Mouse (Mus musculus): ENCODE measurements around the gene Plce1. TPM values are rescaled to one million over a fixed set of nuclear protein-coding genes. Genes with fewer than 3 reads are reported as not detected.

The Plce1 gene
- total and polyA plus RNA-seq, 2 experiments from 2014 or later = 3.0 to 19.5 TPM

DNA sequence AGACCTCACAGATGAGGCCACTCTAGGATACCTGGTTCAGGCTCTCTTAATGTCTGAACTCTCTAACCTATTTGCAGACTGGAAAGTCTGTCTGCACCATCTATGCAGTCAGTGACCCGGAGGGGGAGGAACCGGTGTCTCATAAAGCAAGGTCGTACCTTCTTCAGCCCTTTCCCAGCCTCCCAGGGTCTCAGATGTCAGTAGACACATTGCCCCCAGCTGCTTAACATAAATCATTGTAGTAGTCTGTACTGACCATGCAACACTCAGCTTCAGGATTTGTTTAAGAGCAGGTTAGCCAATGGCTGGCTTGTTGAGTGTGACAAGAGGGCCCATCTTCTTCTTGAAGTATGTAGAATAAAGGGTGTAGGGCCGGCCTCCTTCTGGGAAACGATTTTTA is 2.6 kb upstream of the Plce1 start:
- 53% methylated on average over 5 of the region's 5 CpGs for WGBS
- no peak overlapping the region for H3K27ac ChIP-seq (ENCODE audit: low read depth, low read length)

DNA sequence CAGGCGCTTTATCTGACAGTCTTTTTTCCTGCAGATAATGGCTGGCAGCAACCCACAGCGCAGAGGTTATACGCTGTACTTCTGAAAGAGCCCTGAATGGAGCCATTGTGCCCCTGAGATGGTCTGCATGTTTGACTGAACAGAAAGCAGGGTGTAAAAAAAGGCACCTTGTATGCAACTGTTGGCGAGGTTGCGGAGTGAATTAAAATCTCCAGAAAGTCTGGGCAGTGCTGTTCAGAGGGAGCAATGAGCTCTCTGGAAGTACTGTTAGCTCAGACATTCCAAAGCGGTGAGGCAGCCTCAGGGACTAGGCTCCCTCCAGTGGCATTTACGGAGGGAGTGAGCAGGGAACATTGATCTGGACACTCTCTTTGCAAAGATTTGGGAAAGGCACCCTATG is 2.0 kb upstream of the Plce1 start:
- H3K4me2 ChIP-seq (ENCODE audit: low read depth, low read length, poor library complexity, severe bottlenecking) = no peak overlapping the region; the same call in 1 of the 2 replicates
- H3K4me1 ChIP-seq (ENCODE audit: insufficient read depth, low read length) = no peaks in the 10 kb centered on the region
- H3K9me3 ChIP-seq (ENCODE audit: low read length) = no peaks in the 10 kb centered on the region
- H3K27ac ChIP-seq (ENCODE audit: low read depth, low read length) = no peak overlapping the region
- H3K4me3 ChIP-seq (ENCODE audit: low read depth, low read length) = no peak overlapping the region
- WGBS = 15% methylated on average over 7 of the region's 7 CpGs
- no peaks in the 10 kb centered on the region for H3K36me3 ChIP-seq (ENCODE audit: insufficient read depth, low read length)
- peaks cover 7% of the 10 kb centered on the region for H3K27me3 ChIP-seq (ENCODE audit: insufficient read depth, low read length)
- TF ChIP-seq CTCF (IDR thresholded peaks at IDR 0.05) = peak; percentile 43
- H3K9ac ChIP-seq (replicated peaks; ENCODE audit: low read length, poor library complexity, severe bottlenecking) = no peak overlapping the region
- no peak for ATAC-seq (ENCODE audit: low FRiP score)
- peak; percentile 61 for DNase-seq (ENCODE audit: low spot score)

More for the DNA sequence above, 2.6 kb upstream of the Plce1 start:
- H3K9ac ChIP-seq (replicated peaks; ENCODE audit: low read length, poor library complexity, severe bottlenecking) = no peak overlapping the region
- ATAC-seq (ENCODE audit: low FRiP score) (no peak), DNase-seq (ENCODE audit: low spot score) (no peak)
- no peaks in the 10 kb centered on the region for H3K4me1 ChIP-seq (ENCODE audit: insufficient read depth, low read length)
- TF ChIP-seq CTCF (IDR thresholded peaks at IDR 0.05) = no peak
- no peaks in the 10 kb centered on the region for H3K36me3 ChIP-seq (ENCODE audit: insufficient read depth, low read length)
- H3K9me3 ChIP-seq (ENCODE audit: low read length) = no peaks in the 10 kb centered on the region
- no peak overlapping the region for H3K4me3 ChIP-seq (ENCODE audit: low read depth, low read length)
- H3K27me3 ChIP-seq (ENCODE audit: insufficient read depth, low read length) = peaks cover 7% of the 10 kb centered on the region
- no peak overlapping the region for H3K4me2 ChIP-seq (ENCODE audit: low read depth, low read length, poor library complexity, severe bottlenecking)

DNA sequence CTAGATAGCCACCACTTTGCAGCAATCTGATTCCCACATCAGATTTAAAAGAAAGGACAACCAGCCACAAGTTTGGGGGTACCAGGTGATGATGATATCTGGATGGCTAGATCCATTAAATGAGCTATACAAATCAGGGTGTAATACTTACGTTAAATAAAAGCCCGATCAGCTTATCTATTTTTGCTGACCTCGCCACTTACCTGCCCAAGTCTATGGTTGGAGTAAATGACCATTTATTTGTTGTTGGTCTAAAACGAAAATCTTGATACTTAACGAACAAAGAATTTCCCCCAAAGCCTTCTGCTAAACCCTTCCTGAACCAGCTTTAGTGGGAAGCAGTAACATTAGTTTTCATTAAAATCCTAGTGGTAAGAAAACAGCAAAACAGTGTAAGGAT is 1.4 kb upstream of the Plce1 start:
- Histone ChIP-seq H3K27me3 (ENCODE audit: insufficient read depth, low read length) (peaks cover 7% of the 10 kb centered on the region), H3K36me3 (ENCODE audit: insufficient read depth, low read length) (no peaks in the 10 kb centered on the region), H3K4me3 (ENCODE audit: low read depth, low read length) (no peak overlapping the region), H3K9me3 (ENCODE audit: low read length) (no peaks in the 10 kb centered on the region), H3K4me1 (ENCODE audit: insufficient read depth, low read length) (no peaks in the 10 kb centered on the region), H3K9ac (replicated peaks; ENCODE audit: low read length, poor library complexity, severe bottlenecking) (no peak overlapping the region), H3K4me2 (ENCODE audit: low read depth, low read length, poor library complexity, severe bottlenecking) (no peak overlapping the region), H3K27ac (ENCODE audit: low read depth, low read length) (no peak overlapping the region)
- no peak for TF ChIP-seq CTCF (IDR thresholded peaks at IDR 0.05)
- ATAC-seq (ENCODE audit: low FRiP score) (no peak), DNase-seq (ENCODE audit: low spot score) (no peak)
- 81% methylated on average over 5 of the region's 5 CpGs for WGBS

DNA sequence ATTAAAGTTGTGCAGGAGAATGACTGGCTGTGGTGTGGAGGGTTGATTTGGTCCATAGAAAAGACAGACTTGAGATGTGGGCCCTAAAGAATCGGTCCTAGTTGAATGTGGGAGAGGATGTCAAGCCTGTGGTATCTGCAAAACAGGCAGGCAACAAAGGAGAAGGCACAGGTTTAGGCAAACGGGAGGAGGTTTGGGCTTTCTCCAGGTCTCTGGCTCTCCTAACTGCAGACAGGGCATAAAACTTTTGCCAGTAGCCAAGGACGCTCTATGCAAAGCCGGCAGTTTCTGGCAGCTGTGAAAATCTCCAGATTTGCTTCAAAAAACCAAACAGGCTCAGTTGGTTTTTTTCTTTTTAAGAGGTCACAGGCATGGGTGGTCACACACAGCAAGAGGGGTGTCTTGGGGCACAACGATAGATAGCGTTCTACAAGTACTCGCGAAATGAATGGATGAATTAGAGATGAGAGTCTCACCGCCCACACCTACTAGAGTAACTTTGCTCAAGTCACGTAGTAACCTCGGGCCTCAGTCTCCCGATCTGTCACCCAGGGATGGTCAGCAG is 671 bp upstream of the Plce1 start:
- no peak for DNase-seq (ENCODE audit: low spot score)
- H3K9me3 ChIP-seq (ENCODE audit: low read length) = no peaks in the 10 kb centered on the region
- H3K4me1 ChIP-seq (ENCODE audit: insufficient read depth, low read length) = no peaks in the 10 kb centered on the region
- TF ChIP-seq CTCF (IDR thresholded peaks at IDR 0.05) = no peak
- H3K27ac ChIP-seq (ENCODE audit: low read depth, low read length) = no peak overlapping the region
- H3K27me3 ChIP-seq (ENCODE audit: insufficient read depth, low read length) = peaks cover 7% of the 10 kb centered on the region
- H3K36me3 ChIP-seq (ENCODE audit: insufficient read depth, low read length) = no peaks in the 10 kb centered on the region
- H3K4me3 ChIP-seq (ENCODE audit: low read depth, low read length) = peak overlapping the region; percentile 64
- H3K9ac ChIP-seq (replicated peaks; ENCODE audit: low read length, poor library complexity, severe bottlenecking) = peak overlapping the region; percentile 61
- 7% methylated on average over 12 of the region's 12 CpGs for WGBS
- no peak for ATAC-seq (ENCODE audit: low FRiP score)
- peak overlapping the region; percentile 97 for H3K4me2 ChIP-seq (ENCODE audit: low read depth, low read length, poor library complexity, severe bottlenecking)

DNA sequence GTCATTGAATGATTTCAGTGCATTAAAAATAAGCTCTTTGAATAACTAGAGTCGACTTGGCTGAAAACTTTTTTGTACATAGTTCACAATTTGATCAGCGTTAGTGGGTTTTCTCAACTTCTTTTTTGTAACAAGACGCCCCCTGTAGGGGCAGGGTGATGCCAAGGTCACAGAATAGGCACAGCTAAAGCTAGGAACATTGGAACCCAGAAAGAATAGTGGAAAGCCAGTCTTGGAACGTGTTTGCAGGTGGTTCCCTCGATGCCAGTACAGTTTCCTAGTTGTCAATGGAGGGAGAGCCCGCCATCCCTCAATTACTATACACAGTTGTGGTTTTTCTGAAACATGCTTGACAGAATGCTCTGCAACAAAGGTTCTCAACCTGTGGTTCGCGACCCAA is 997 bp downstream of the Plce1 start:
- H3K9me3 ChIP-seq (ENCODE audit: low read length) = no peaks in the 10 kb centered on the region
- H3K27ac ChIP-seq (ENCODE audit: low read depth, low read length) = no peak overlapping the region
- H3K9ac ChIP-seq (replicated peaks; ENCODE audit: low read length, poor library complexity, severe bottlenecking) = no peak overlapping the region
- DNase-seq (ENCODE audit: low spot score) = no peak
- H3K36me3 ChIP-seq (ENCODE audit: insufficient read depth, low read length) = no peaks in the 10 kb centered on the region
- H3K4me3 ChIP-seq (ENCODE audit: low read depth, low read length) = peak overlapping the region; percentile 64
- no peak for ATAC-seq (ENCODE audit: low FRiP score)
- no peaks in the 10 kb centered on the region for H3K4me1 ChIP-seq (ENCODE audit: insufficient read depth, low read length)
- 10% methylated on average over 8 of the region's 8 CpGs for WGBS
- 0 out of 2 replicates have a peak, but pooled peaks have one; percentile 14 for TF ChIP-seq CTCF (IDR thresholded peaks at IDR 0.05)
- H3K27me3 ChIP-seq (ENCODE audit: insufficient read depth, low read length) = peaks cover 7% of the 10 kb centered on the region
- peak overlapping the region; percentile 97 for H3K4me2 ChIP-seq (ENCODE audit: low read depth, low read length, poor library complexity, severe bottlenecking)

DNA sequence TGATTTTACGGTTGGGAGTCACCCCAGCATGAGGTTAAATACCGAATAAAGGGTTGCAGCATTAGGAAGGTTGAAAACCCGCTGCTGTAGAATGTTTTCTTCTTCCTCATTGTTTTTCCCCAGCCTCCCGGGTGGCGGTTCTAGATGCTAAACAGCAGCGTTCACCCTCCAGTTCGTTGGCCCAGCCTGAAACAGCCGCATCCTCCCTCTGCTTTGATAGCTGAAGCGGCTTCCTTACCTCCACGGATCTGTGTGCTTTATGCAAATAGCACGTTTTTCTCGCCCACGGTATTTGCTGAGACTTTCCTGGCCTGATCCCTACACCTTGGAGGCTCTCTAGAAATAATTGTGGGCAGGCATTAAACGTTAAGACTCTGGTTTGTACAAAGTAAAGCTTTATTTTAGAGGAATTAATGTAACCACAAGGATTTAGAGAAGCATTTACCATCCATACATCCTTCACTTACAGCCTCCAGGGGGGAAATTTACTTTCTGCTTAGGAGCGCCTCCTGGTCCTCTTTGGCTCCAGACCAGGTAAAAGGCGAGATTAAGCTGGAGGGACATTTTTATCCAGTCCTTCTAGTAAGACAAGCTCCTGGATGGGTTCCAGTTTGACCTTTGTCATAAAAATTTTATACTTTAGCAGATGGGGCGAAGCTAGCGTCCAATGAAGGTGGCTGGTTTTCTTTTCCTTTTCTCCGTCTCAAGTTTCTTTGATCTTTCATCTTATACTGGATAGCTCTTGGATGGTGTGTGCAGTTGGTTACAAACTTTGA is 1.7 kb downstream of the Plce1 start:
- no peaks in the 10 kb centered on the region for H3K36me3 ChIP-seq (ENCODE audit: insufficient read depth, low read length)
- H3K27ac ChIP-seq (ENCODE audit: low read depth, low read length) = no peak overlapping the region
- H3K4me3 ChIP-seq (ENCODE audit: low read depth, low read length) = peak overlapping the region; percentile 64
- peak overlapping the region; percentile 97 for H3K4me2 ChIP-seq (ENCODE audit: low read depth, low read length, poor library complexity, severe bottlenecking)
- ATAC-seq (ENCODE audit: low FRiP score) (no peak), DNase-seq (ENCODE audit: low spot score) (no peak)
- H3K27me3 ChIP-seq (ENCODE audit: insufficient read depth, low read length) = peaks cover 7% of the 10 kb centered on the region
- no peaks in the 10 kb centered on the region for H3K9me3 ChIP-seq (ENCODE audit: low read length)
- H3K9ac ChIP-seq (replicated peaks; ENCODE audit: low read length, poor library complexity, severe bottlenecking) = no peak overlapping the region
- WGBS = 15% methylated on average over 19 of the region's 19 CpGs
- no peak for TF ChIP-seq CTCF (IDR thresholded peaks at IDR 0.05)
- H3K4me1 ChIP-seq (ENCODE audit: insufficient read depth, low read length) = no peaks in the 10 kb centered on the region
